Mouse (Mus musculus): ENCODE results near the gene Spag8. TPM values are rescaled to one million over a fixed set of nuclear protein-coding genes. Genes with fewer than 3 reads are reported as not detected.

The Spag8 gene
- polyA plus RNA-seq (2012; rRNA removed), result 2.1 and 2.6 TPM in 2 replicates

GRCm38 (mm10) chr4:43653161-43654015, at the start of gene Spag8:
Gene Spag8, minus strand, starts transcription at chr4:43653594.
- no peak for DNase-seq (ENCODE audit: extremely low spot score in 1 of 2, low spot score in 1 of 2)

- no peak for DNase-seq (ENCODE audit: extremely low spot score in 1 of 2, low spot score in 1 of 2)
These were observed 47.3 kb upstream of the Spag8 start, which contains the start of gene Olfr70 for GRCm38 (mm10) chr4:43700707-43701106. Gene Olfr70, minus strand, starts transcription at chr4:43700807.

- DNase-seq (ENCODE audit: extremely low spot score in 1 of 2, low spot score in 1 of 2), result no peak
These were observed 43.2 kb upstream of the Spag8 start for GRCm38 (mm10) chr4:43696561-43696960.

GRCm38 (mm10) chr4:43695249-43695671, 41.9 kb upstream of the Spag8 start:
- no peak for DNase-seq (ENCODE audit: extremely low spot score in 1 of 2, low spot score in 1 of 2)

GRCm38 (mm10) chr4:43694439-43695248, 41.2 kb upstream of the Spag8 start:
- no peak for DNase-seq (ENCODE audit: extremely low spot score in 1 of 2, low spot score in 1 of 2)

- no peak for DNase-seq (ENCODE audit: extremely low spot score in 1 of 2, low spot score in 1 of 2)
These were observed 40.4 kb upstream of the Spag8 start for GRCm38 (mm10) chr4:43693806-43694241.

- DNase-seq (ENCODE audit: extremely low spot score in 1 of 2, low spot score in 1 of 2), result no peak
These were observed 37.6 kb upstream of the Spag8 start for GRCm38 (mm10) chr4:43691026-43691425.

- no peak for DNase-seq (ENCODE audit: extremely low spot score in 1 of 2, low spot score in 1 of 2)
These were observed 36.6 kb upstream of the Spag8 start for GRCm38 (mm10) chr4:43690021-43690420.

GRCm38 (mm10) chr4:43679416-43680043, 26.1 kb upstream of the Spag8 start:
- DNase-seq (ENCODE audit: extremely low spot score in 1 of 2, low spot score in 1 of 2), result no peak

GRCm38 (mm10) chr4:43678541-43678940, 25.1 kb upstream of the Spag8 start:
- no peak for DNase-seq (ENCODE audit: extremely low spot score in 1 of 2, low spot score in 1 of 2)

GRCm38 (mm10) chr4:43675608-43676007, 22.2 kb upstream of the Spag8 start:
- no peak for DNase-seq (ENCODE audit: extremely low spot score in 1 of 2, low spot score in 1 of 2)

- DNase-seq (ENCODE audit: extremely low spot score in 1 of 2, low spot score in 1 of 2), result no peak
These were observed 21.6 kb upstream of the Spag8 start for GRCm38 (mm10) chr4:43674974-43675373.

GRCm38 (mm10) chr4:43673703-43674102, 20.3 kb upstream of the Spag8 start:
- DNase-seq (ENCODE audit: extremely low spot score in 1 of 2, low spot score in 1 of 2), result no peak

GRCm38 (mm10) chr4:43672070-43672469, 18.7 kb upstream of the Spag8 start:
- peak; percentile 68 to 96 for DNase-seq (ENCODE audit: extremely low spot score in 1 of 2, low spot score in 1 of 2)

- no peak for DNase-seq (ENCODE audit: extremely low spot score in 1 of 2, low spot score in 1 of 2)
These were observed 16.0 kb upstream of the Spag8 start for GRCm38 (mm10) chr4:43669428-43669794.

GRCm38 (mm10) chr4:43668782-43669427, 15.5 kb upstream of the Spag8 start, which contains the start of the genes Tmem8b and Fam221b:
Gene Tmem8b, plus strand, starts transcription at chr4:43668971.
Gene Fam221b, minus strand, starts transcription at chr4:43669145.
- DNase-seq (ENCODE audit: extremely low spot score in 1 of 2, low spot score in 1 of 2), result peak; percentile 79 to 92

- peak in 1 of 2 experiments; percentile 42 for DNase-seq (ENCODE audit: extremely low spot score in 1 of 2, low spot score in 1 of 2)
These were observed 13.0 kb upstream of the Spag8 start for GRCm38 (mm10) chr4:43666412-43666811.

GRCm38 (mm10) chr4:43657146-43657545, 3.8 kb upstream of the Spag8 start:
- peak in 1 of 2 experiments; percentile 34 for DNase-seq (ENCODE audit: extremely low spot score in 1 of 2, low spot score in 1 of 2)

GRCm38 (mm10) chr4:43656339-43657109, 3.1 kb upstream of the Spag8 start, which contains the start of gene Hint2:
Gene Hint2, minus strand, starts transcription at chr4:43656466.
- peak; percentile 95 to 96 for DNase-seq (ENCODE audit: extremely low spot score in 1 of 2, low spot score in 1 of 2)

Data from frontal cortex, adult 2 months (tissue).